Comparison of ENCODE assay signal across 11 mouse cellular contexts in the genomic region with DNA sequence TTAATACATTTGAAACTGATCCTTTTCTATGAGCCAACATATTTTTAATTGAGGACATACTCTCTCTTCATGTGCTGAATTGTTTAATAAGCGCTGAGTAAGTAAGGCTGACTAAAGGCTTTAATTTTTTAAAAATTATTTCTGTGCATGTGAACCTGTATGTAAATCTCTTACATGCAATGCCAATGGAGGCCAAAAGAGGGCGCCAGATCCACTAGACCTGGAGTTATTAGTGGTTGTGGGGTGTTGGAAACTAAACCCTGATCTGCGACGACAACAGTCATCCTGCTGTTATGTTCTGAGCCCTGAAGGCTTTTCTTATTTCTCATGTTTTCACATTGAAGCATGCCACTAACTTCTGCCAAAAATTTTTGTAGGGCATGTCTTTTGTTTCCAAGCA.
A peak's percentile ranks its signal among the peaks of the same experiment; 100 is the strongest.
DNase-seq lines count a peak whose midpoint lies in the region; ATAC-seq and TF ChIP-seq lines count a peak whose summit lies in the region.
"Had no signal": no experiment of that assay in that cellular context is flagged by ENCODE, and none has a peak within 500 bp of the region (broad histone marks: within the 10 kb centered on the region; RNA-seq: fewer than 3 reads in every experiment).

No protein-coding gene starts in this region.

- H3K4me2 ChIP-seq in forebrain, postnatal 0 days (ENCODE audit: low read depth): no peak overlapping the region
- H3K4me2 ChIP-seq in forebrain, embryonic 13.5 days: no peak overlapping the region
- H3K4me2 ChIP-seq in liver, embryonic 11.5 days: no peak overlapping the region
- H3K4me2 ChIP-seq: midbrain, embryonic 15.5 days had no signal

- H3K9ac ChIP-seq in forebrain, postnatal 0 days: no peak overlapping the region
- no peak overlapping the region for H3K9ac ChIP-seq in forebrain, embryonic 13.5 days
- no peak overlapping the region for H3K9ac ChIP-seq in liver, adult 2 months (ENCODE audit: low read depth, low read length)
- no peak overlapping the region for H3K9ac ChIP-seq in liver, embryonic 11.5 days (ENCODE audit: low read depth, low read length)
- H3K9ac ChIP-seq: midbrain, embryonic 15.5 days had no signal

- TF ChIP-seq CTCF in forebrain, postnatal 0 days (IDR thresholded peaks at IDR 0.05; ENCODE audit: low read depth): peak; percentile 27; the same call in 1 of the 2 replicates
- no peak for TF ChIP-seq CTCF in liver, adult 2 months (IDR thresholded peaks at IDR 0.05; ENCODE audit: low read depth, low read length)
- TF ChIP-seq CTCF in small intestine, adult 2 months (IDR thresholded peaks at IDR 0.05; ENCODE audit: extremely low read depth, insufficient read length, insufficient replicate concordance, low read depth, low read length): peak; percentile 47; the same call in 1 of the 2 replicates

- no peaks in the 10 kb centered on the region for H3K4me1 ChIP-seq in forebrain, postnatal 0 days (ENCODE audit: insufficient read depth)
- H3K4me1 ChIP-seq in forebrain, embryonic 13.5 days: peaks cover 7% of the 10 kb centered on the region; the same call in 1 of the 2 replicates
- peaks cover 2% of the 10 kb centered on the region; the same call in 1 of the 2 replicates for H3K4me1 ChIP-seq in liver, adult 2 months (ENCODE audit: control insufficient read depth, insufficient read depth, low read length)
- no peaks in the 10 kb centered on the region for H3K4me1 ChIP-seq in liver, embryonic 11.5 days (replicated peaks; ENCODE audit: control insufficient read depth, insufficient read depth, low read length)
- peaks cover 15% of the 10 kb centered on the region; the same call in 1 of the 2 replicates for H3K4me1 ChIP-seq in small intestine, adult 2 months (ENCODE audit: control insufficient read depth, insufficient read depth, insufficient read length, low read length)

- H3K79me2 ChIP-seq in liver, adult 2 months (ENCODE audit: control insufficient read depth, insufficient read depth, low read length): no peaks in the 10 kb centered on the region

- H3K9me3 ChIP-seq in forebrain, postnatal 0 days (ENCODE audit: low read length): no peaks in the 10 kb centered on the region
- H3K9me3 ChIP-seq in forebrain, embryonic 13.5 days (replicated peaks): no peaks in the 10 kb centered on the region
- no peaks in the 10 kb centered on the region; the same call in 1 of the 2 replicates for H3K9me3 ChIP-seq in liver, embryonic 11.5 days (ENCODE audit: control insufficient read depth, low read length)
- H3K9me3 ChIP-seq: midbrain, embryonic 15.5 days had no signal

- no peak for DNase-seq in forebrain, postnatal 0 days
- peak; percentile 5 for DNase-seq in liver, adult 2 months (ENCODE audit: extremely low read depth, low read depth, low spot score)
- no peak for DNase-seq in liver, embryonic 11.5 days (ENCODE audit: low spot score)
- DNase-seq in T-cell, adult 2 months (ENCODE audit: low spot score): peak; percentile 15
- DNase-seq in MN1 (ENCODE audit: low spot score): no peak
- DNase-seq: cerebellum, adult 2 months; layer of hippocampus, postnatal 36 days had no signal

- H3K27ac ChIP-seq in forebrain, postnatal 0 days (ENCODE audit: low read depth, low read length): no peak overlapping the region
- no peak overlapping the region for H3K27ac ChIP-seq in forebrain, embryonic 13.5 days
- no peak overlapping the region for H3K27ac ChIP-seq in liver, adult 2 months (replicated peaks; ENCODE audit: insufficient read depth, low read depth, low read length)
- no peak overlapping the region for H3K27ac ChIP-seq in liver, embryonic 11.5 days (ENCODE audit: low read depth, low read length)
- H3K27ac ChIP-seq in small intestine, adult 2 months (ENCODE audit: insufficient read depth, low read depth, low read length): no peak overlapping the region
- H3K27ac ChIP-seq: midbrain, embryonic 15.5 days had no signal

- H3K36me3 ChIP-seq in forebrain, postnatal 0 days (ENCODE audit: insufficient read depth): no peaks in the 10 kb centered on the region
- H3K36me3 ChIP-seq in forebrain, embryonic 13.5 days (ENCODE audit: poor library complexity, severe bottlenecking): no peaks in the 10 kb centered on the region
- H3K36me3 ChIP-seq in liver, adult 2 months (ENCODE audit: control insufficient read depth, insufficient read depth, low read length): no peaks in the 10 kb centered on the region
- no peaks in the 10 kb centered on the region for H3K36me3 ChIP-seq in liver, embryonic 11.5 days (ENCODE audit: control insufficient read depth, insufficient read depth, low read length)
- H3K36me3 ChIP-seq in small intestine, adult 2 months (ENCODE audit: control insufficient read depth, insufficient read depth, low read length): no peaks in the 10 kb centered on the region
- H3K36me3 ChIP-seq: midbrain, embryonic 15.5 days had no signal

- TF ChIP-seq POLR2A in liver, adult 2 months (IDR thresholded peaks at IDR 0.05; ENCODE audit: extremely low read depth, insufficient read depth, low read length): no peak
- no peak for TF ChIP-seq POLR2A in small intestine, adult 2 months (IDR thresholded peaks at IDR 0.05; ENCODE audit: low read depth, low read length)

- no peak for ATAC-seq in forebrain, postnatal 0 days
- ATAC-seq in forebrain, embryonic 13.5 days: no peak
- ATAC-seq in liver, embryonic 11.5 days (replicated peaks; ENCODE audit: low FRiP score): no peak
- ATAC-seq in inflammation-experienced regulatory T-cells, adult 6 months: no peak
- ATAC-seq: midbrain, embryonic 15.5 days had no signal

- 54% methylated on average over 4 of the region's 4 CpGs for WGBS in forebrain, postnatal 0 days
- WGBS in forebrain, embryonic 13.5 days: 55% methylated on average over 4 of the region's 4 CpGs
- WGBS in liver, adult 2 months: 47% methylated on average over 4 of the region's 4 CpGs
- 57% methylated on average over 4 of the region's 4 CpGs for WGBS in liver, embryonic 11.5 days
- 75% methylated on average over 4 of the region's 4 CpGs for WGBS in small intestine, adult 2 months

- H3K27me3 ChIP-seq in forebrain, postnatal 0 days (ENCODE audit: insufficient read depth, low read length): no peaks in the 10 kb centered on the region
- H3K27me3 ChIP-seq in forebrain, embryonic 13.5 days: no peaks in the 10 kb centered on the region
- H3K27me3 ChIP-seq in liver, adult 2 months (ENCODE audit: control insufficient read depth, insufficient read depth, low read length): no peaks in the 10 kb centered on the region
- H3K27me3 ChIP-seq in liver, embryonic 11.5 days (replicated peaks; ENCODE audit: control insufficient read depth, insufficient read depth, low read length): no peaks in the 10 kb centered on the region
- H3K27me3 ChIP-seq in small intestine, adult 2 months (ENCODE audit: control insufficient read depth, insufficient read depth, low read length): no peaks in the 10 kb centered on the region
- H3K27me3 ChIP-seq: midbrain, embryonic 15.5 days had no signal

- no peak overlapping the region for H3K4me3 ChIP-seq in forebrain, postnatal 0 days (ENCODE audit: low read depth, low read length)
- no peak overlapping the region for H3K4me3 ChIP-seq in forebrain, embryonic 13.5 days
- no peak overlapping the region for H3K4me3 ChIP-seq in liver, adult 2 months (ENCODE audit: insufficient read depth, low read depth, low read length)
- no peak overlapping the region for H3K4me3 ChIP-seq in liver, embryonic 11.5 days (ENCODE audit: low read depth, low read length)
- no peak overlapping the region for H3K4me3 ChIP-seq in small intestine, adult 2 months (ENCODE audit: low read depth, low read length)
- H3K4me3 ChIP-seq: midbrain, embryonic 15.5 days had no signal

Comparison
In these comparisons a context has a peak if more than half of its experiments do, and no peak if none do; other contexts are left out.
1. DNase-seq: peak in liver, adult 2 months (single experiment) and T-cell, adult 2 months (single experiment); none in forebrain, postnatal 0 days (single experiment), liver, embryonic 11.5 days (single experiment) and MN1 (single experiment).